Mouse (Mus musculus) thymus, postnatal 10 days (tissue): ENCODE results near the gene B3galt5.
A peak's percentile ranks its signal among the peaks of the same experiment; 100 is the strongest.

Experiments used
- DNase-seq, 2 experiments: peaks; one replicate each; pipeline ENCODE4 v3.0.0; 2021; ENCODE audit warnings: low spot score in 2 of 2

Gene B3galt5

GRCm38 (mm10) chr16:96235366-96235970, at the start of gene B3galt5:
TSS of gene B3galt5 (plus strand) at chr16:96235801.
- DNase-seq: no peak

GRCm38 (mm10) chr16:96187619-96188018, 48.0 kb upstream of the B3galt5 start:
- no peak for DNase-seq

GRCm38 (mm10) chr16:96191531-96192506, 43.8 kb upstream of the B3galt5 start, which contains the start of gene Lca5l:
TSS of gene Lca5l (minus strand) at chr16:96192271.
- DNase-seq: peak; percentile 96 to 99

- no peak for DNase-seq
These were observed 35.5 kb upstream of the B3galt5 start, which contains the start of gene Sh3bgr for GRCm38 (mm10) chr16:96199913-96200701. TSS of gene Sh3bgr (plus strand) at chr16:96200450.

GRCm38 (mm10) chr16:96200702-96201028, 34.9 kb upstream of the B3galt5 start:
- DNase-seq: no peak

- no peak for DNase-seq
These were observed 33.9 kb upstream of the B3galt5 start for GRCm38 (mm10) chr16:96201485-96202232.

GRCm38 (mm10) chr16:96209789-96210188, 25.8 kb upstream of the B3galt5 start:
- no peak for DNase-seq

GRCm38 (mm10) chr16:96210856-96211255, 24.7 kb upstream of the B3galt5 start:
- DNase-seq: no peak

GRCm38 (mm10) chr16:96213027-96213426, 22.6 kb upstream of the B3galt5 start:
- no peak for DNase-seq

GRCm38 (mm10) chr16:96221491-96221890, 14.1 kb upstream of the B3galt5 start:
- no peak for DNase-seq

- no peak for DNase-seq
These were observed 13.6 kb upstream of the B3galt5 start for GRCm38 (mm10) chr16:96221959-96222358.

- no peak for DNase-seq
These were observed 13.1 kb upstream of the B3galt5 start for GRCm38 (mm10) chr16:96222452-96222851.

GRCm38 (mm10) chr16:96228438-96228837, 7.2 kb upstream of the B3galt5 start:
- no peak for DNase-seq

GRCm38 (mm10) chr16:96229044-96229555, 6.5 kb upstream of the B3galt5 start:
- no peak for DNase-seq

- DNase-seq: peak; percentile 48 to 84
These were observed 5.2 kb upstream of the B3galt5 start for GRCm38 (mm10) chr16:96230411-96230810.

GRCm38 (mm10) chr16:96231251-96231650, 4.3 kb upstream of the B3galt5 start:
- no peak for DNase-seq

- no peak for DNase-seq
These were observed 3.6 kb upstream of the B3galt5 start for GRCm38 (mm10) chr16:96231974-96232373.

- DNase-seq: no peak
These were observed 1.6 kb upstream of the B3galt5 start for GRCm38 (mm10) chr16:96233996-96234395.

GRCm38 (mm10) chr16:96244496-96244895, 8.9 kb downstream of the B3galt5 start:
- DNase-seq: no peak

GRCm38 (mm10) chr16:96249635-96250034, 14.0 kb downstream of the B3galt5 start:
- no peak for DNase-seq

- no peak for DNase-seq
These were observed 16.5 kb downstream of the B3galt5 start for GRCm38 (mm10) chr16:96252146-96252545.
